Mouse (Mus musculus): ENCODE data around the gene Tbc1d16.
"Not testable (repeated sequence)": the region's sequence is repeated elsewhere in the genome, so short reads cannot be mapped to it uniquely, and the experiment has no call there.

The Tbc1d16 gene

GRCm38 (mm10) chr11:119108573-119109263 lies 119.6 kb downstream of the Tbc1d16 start:
- DNase-seq, result no peak

GRCm38 (mm10) chr11:119106289-119106688 lies 122.0 kb downstream of the Tbc1d16 start:
- no peak for DNase-seq

GRCm38 (mm10) chr11:119105748-119106147 lies 122.6 kb downstream of the Tbc1d16 start:
- no peak for DNase-seq

GRCm38 (mm10) chr11:119105071-119105609 lies 123.2 kb downstream of the Tbc1d16 start:
- no peak for DNase-seq

- DNase-seq, result no peak
Observed at GRCm38 (mm10) chr11:119103991-119104390, 124.3 kb downstream of the Tbc1d16 start.

GRCm38 (mm10) chr11:119100355-119100754 lies 127.9 kb downstream of the Tbc1d16 start:
- not testable (repeated sequence) for DNase-seq

GRCm38 (mm10) chr11:119098202-119098601 lies 130.1 kb downstream of the Tbc1d16 start:
- DNase-seq, result no peak

GRCm38 (mm10) chr11:119095441-119095840 lies 132.9 kb downstream of the Tbc1d16 start:
- DNase-seq, result no peak

GRCm38 (mm10) chr11:119093322-119093721 lies 135.0 kb downstream of the Tbc1d16 start:
- no peak for DNase-seq
